Mouse (Mus musculus): ENCODE data around the gene Upf2. TPM values are rescaled to one million over a fixed set of nuclear protein-coding genes. Genes with fewer than 3 reads are reported as not detected.
A peak's percentile ranks its signal among the peaks of the same experiment; 100 is the strongest.

Gene Upf2
- total RNA-seq (2021): 10 to 100 TPM; 10.9 to 11.3 TPM

- DNase-seq: peak; percentile 96
These were observed at the start of gene Upf2 for GRCm38 (mm10) chr2:5950766-5951595. Gene Upf2, plus strand, starts transcription at chr2:5951469.

- peak; percentile 34 for DNase-seq
These were observed 45.2 kb upstream of the Upf2 start for GRCm38 (mm10) chr2:5906092-5906491.

- peak; percentile 49 for DNase-seq
These were observed 44.6 kb upstream of the Upf2 start for GRCm38 (mm10) chr2:5906625-5907024.

- DNase-seq: no peak
These were observed 39.8 kb upstream of the Upf2 start for GRCm38 (mm10) chr2:5911282-5911965.

- no peak for DNase-seq
These were observed 28.4 kb upstream of the Upf2 start for GRCm38 (mm10) chr2:5922823-5923222.

GRCm38 (mm10) chr2:5923786-5924185, 27.5 kb upstream of the Upf2 start:
- no peak for DNase-seq

- DNase-seq: no peak
These were observed 23.8 kb upstream of the Upf2 start for GRCm38 (mm10) chr2:5927481-5927880.

GRCm38 (mm10) chr2:5929793-5930192, 21.5 kb upstream of the Upf2 start:
- no peak for DNase-seq

- no peak for DNase-seq
These were observed 20.8 kb upstream of the Upf2 start for GRCm38 (mm10) chr2:5930291-5931054.

- DNase-seq: no peak
These were observed 19.3 kb upstream of the Upf2 start for GRCm38 (mm10) chr2:5931938-5932337.

- no peak for DNase-seq
These were observed 16.3 kb upstream of the Upf2 start for GRCm38 (mm10) chr2:5934936-5935335.

GRCm38 (mm10) chr2:5936068-5936467, 15.2 kb upstream of the Upf2 start:
- no peak for DNase-seq

GRCm38 (mm10) chr2:5936550-5936949, 14.7 kb upstream of the Upf2 start:
- DNase-seq: no peak

GRCm38 (mm10) chr2:5939319-5939718, 11.9 kb upstream of the Upf2 start:
- no peak for DNase-seq

GRCm38 (mm10) chr2:5939911-5940310, 11.4 kb upstream of the Upf2 start:
- no peak for DNase-seq

- DNase-seq: no peak
These were observed 10.3 kb upstream of the Upf2 start for GRCm38 (mm10) chr2:5940936-5941335.

GRCm38 (mm10) chr2:5941861-5942415, 9.3 kb upstream of the Upf2 start:
- no peak for DNase-seq

- peak; percentile 67 for DNase-seq
These were observed 8.7 kb upstream of the Upf2 start, which contains the start of gene Dhtkd1 for GRCm38 (mm10) chr2:5942416-5943032. Gene Dhtkd1, minus strand, starts transcription at chr2:5942792.

- DNase-seq: no peak
These were observed 8.2 kb upstream of the Upf2 start for GRCm38 (mm10) chr2:5943071-5943470.

- DNase-seq: no peak
These were observed 5.6 kb upstream of the Upf2 start for GRCm38 (mm10) chr2:5945629-5946028.

GRCm38 (mm10) chr2:5946876-5947275, 4.4 kb upstream of the Upf2 start:
- no peak for DNase-seq

- DNase-seq: no peak
These were observed 2.3 kb upstream of the Upf2 start for GRCm38 (mm10) chr2:5948964-5949363.
